Mouse (Mus musculus) fibroblast of lung, adult 2 months (primary cell): ENCODE measurements around the gene Hapln3.

ENCODE experiments used
- DNase-seq: peaks from one replicate; pipeline ENCODE4 v3.0.0-alpha.2; 2011; ENCODE audit warnings: low read depth

Gene Hapln3

DNA sequence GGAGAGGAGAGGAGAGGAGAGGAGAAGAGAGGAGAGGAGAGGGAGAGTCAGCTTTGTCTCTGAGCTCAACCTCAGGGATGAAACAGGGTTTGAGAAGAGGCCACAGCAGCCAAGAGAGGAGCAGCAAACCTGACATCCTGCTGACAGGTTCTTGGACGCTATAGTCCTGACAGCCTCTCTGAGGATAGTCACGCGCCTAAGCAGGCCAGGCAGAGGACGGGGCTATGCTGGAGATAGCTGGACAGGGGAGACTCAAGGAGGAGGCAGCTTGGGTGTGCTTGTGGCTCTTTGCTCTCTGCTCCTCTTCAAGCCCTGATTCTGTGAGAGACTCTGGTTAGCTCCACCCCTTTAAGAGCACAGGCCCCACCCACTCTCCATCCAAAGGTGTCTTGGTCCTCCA is 62.6 kb downstream of the Hapln3 start:
- DNase-seq = no peak

DNA sequence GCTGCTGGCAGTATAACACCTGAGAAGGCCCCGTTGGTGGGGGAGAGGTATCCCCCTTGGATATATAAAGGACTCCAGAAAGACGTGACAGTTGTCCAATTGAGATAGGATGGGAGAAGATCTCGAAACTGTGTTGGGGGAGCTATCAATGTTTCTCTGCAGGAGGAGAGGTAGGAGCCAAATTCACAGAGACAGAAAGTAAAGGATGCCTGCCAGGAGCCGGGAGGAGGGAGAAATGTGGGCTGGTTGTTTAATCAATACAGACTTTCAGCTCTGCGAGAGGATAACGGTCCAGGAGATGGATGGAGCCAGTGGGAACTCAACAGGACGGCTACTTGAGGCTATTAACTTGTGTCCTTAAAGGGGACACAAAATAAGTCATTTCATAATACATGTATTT is 63.4 kb downstream of the Hapln3 start:
- DNase-seq = no peak
